Mouse (Mus musculus) hindbrain, embryonic 11.5 days (tissue): ENCODE data around the gene Efnb1. TPM values are rescaled to one million over a fixed set of nuclear protein-coding genes. Genes with fewer than 3 reads are reported as not detected.

ENCODE experiments used
- ATAC-seq: fragments of 200-750 bp; cut with Nextera tagmentation; 2 replicates; pipeline ENCODE4 v1.8.0; 2017; ENCODE audit warnings: mild to moderate bottlenecking, moderate TSS enrichment, moderate library complexity; ENCODE audit not compliant: low FRiP score
- DNase-seq: peaks from one replicate; pipeline ENCODE4 v3.0.0-alpha.2; 2015; ENCODE audit warnings: low spot score
- H3K27ac ChIP-seq: fragments of 300-500 bp; sonication (generic); 2 replicates; pipeline ENCODE4 v1.5.1; 2014; ENCODE audit warnings: mild to moderate bottlenecking, low read depth, low read length
- H3K27me3 ChIP-seq: fragments of 300-500 bp; sonication (generic); 2 replicates; pipeline ENCODE4 v1.6.1; 2014; ENCODE audit warnings: mild to moderate bottlenecking, low read length, moderate library complexity, mixed read lengths; ENCODE audit not compliant: control insufficient read depth, insufficient read depth
- H3K36me3 ChIP-seq: fragments of 300-500 bp; sonication (generic); 2 replicates; pipeline ENCODE4 v1.6.1; 2014; ENCODE audit warnings: mild to moderate bottlenecking, low read length, moderate library complexity, mixed read lengths; ENCODE audit not compliant: control insufficient read depth, insufficient read depth
- H3K4me1 ChIP-seq: fragments of 300-500 bp; sonication (generic); replicated peaks from 2 replicates; pipeline ENCODE4 v1.6.1; 2014; ENCODE audit warnings: low read length, mixed read lengths; ENCODE audit not compliant: control insufficient read depth, insufficient read depth
- H3K4me2 ChIP-seq: fragments of 300-500 bp; sonication (generic); replicated peaks from 2 replicates; pipeline ENCODE4 v1.6.1; 2014; ENCODE audit warnings: mild to moderate bottlenecking, low read depth, low read length
- H3K4me3 ChIP-seq: fragments of 300-500 bp; sonication (generic); 2 replicates; pipeline ENCODE4 v1.5.1; 2014; ENCODE audit warnings: low read depth, low read length
- H3K9ac ChIP-seq: fragments of 300-500 bp; sonication (generic); 2 replicates; pipeline ENCODE4 v1.6.1; 2014; ENCODE audit warnings: low read depth, low read length
- H3K9me3 ChIP-seq: fragments of 300-500 bp; sonication (generic); 2 replicates; pipeline ENCODE4 v1.6.1; 2016; ENCODE audit warnings: low read length; ENCODE audit not compliant: control insufficient read depth
- WGBS: fragments of 180-500 bp; shearing (Covaris S2); extraction: QIAGEN DNeasy Blood & Tissue Kit; methylation state at CpG from one replicate; pipeline ENCODE4 v1.1.7; 2014; 5-methylcytosine and 5-hydroxymethylcytosine counted together
- polyA plus RNA-seq: library from polyadenylated mRNA; unstranded; fragments of >200 nt; fragmentation: Nextera tagmentation; extraction: Ambion mirVana; gene quantifications from 2 replicates; pipeline ENCODE4 v1.2.1, GENCODE M21; 2014

Efnb1 gene
- polyA plus RNA-seq, 1 experiment from 2014 or later = 35.5 TPM

DNA sequence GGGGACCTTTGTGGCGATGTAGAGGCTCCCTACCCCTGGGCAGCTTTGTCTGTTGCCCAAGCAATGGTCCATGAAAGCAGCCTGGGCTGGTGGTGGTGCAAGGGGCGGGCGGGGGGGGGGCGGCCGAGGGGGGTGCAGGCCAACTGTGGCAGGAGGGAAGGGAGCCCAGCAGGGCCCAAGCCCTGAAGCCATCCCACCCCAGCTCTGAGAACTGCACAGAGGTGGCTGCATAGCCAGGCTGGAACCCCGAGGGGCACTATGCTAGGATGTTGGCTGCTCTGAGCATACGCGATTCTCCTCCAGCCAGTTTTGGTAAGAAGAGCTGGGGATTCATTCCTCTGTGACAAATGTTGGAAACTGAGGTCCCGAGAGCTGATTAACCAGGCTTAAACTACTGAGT lies 62.6 kb downstream of the Efnb1 start:
- peak; percentile 66 for ATAC-seq
- H3K27me3 ChIP-seq = peaks cover 2% of the 10 kb centered on the region; the same call in 1 of the 2 replicates
- peak overlapping the region; percentile 24 for H3K4me2 ChIP-seq
- 27% methylated on average over 5 of the region's 9 CpGs for WGBS
- no peak overlapping the region for H3K4me3 ChIP-seq
- H3K27ac ChIP-seq = peak overlapping the region; percentile 84
- no peaks in the 10 kb centered on the region for H3K36me3 ChIP-seq
- peak overlapping the region; percentile 40; the same call in 1 of the 2 replicates for H3K9ac ChIP-seq
- peak; percentile 14 for DNase-seq
- H3K4me1 ChIP-seq = no peaks in the 10 kb centered on the region
- H3K9me3 ChIP-seq = no peaks in the 10 kb centered on the region

Other genes starting within 250 kb of the Efnb1 start
- gene Ophn1, start 245.1 kb upstream of the Efnb1 start, polyA plus RNA-seq = 21.5 and 27.2 TPM in 2 replicates
- gene Yipf6, start 199.8 kb upstream of the Efnb1 start, polyA plus RNA-seq = 21.3 and 25.1 TPM in 2 replicates
- 8.8 and 10.1 TPM in 2 replicates for gene Stard8, start 132.9 kb upstream of the Efnb1 start, polyA plus RNA-seq